Mouse (Mus musculus): ENCODE results near the gene AI854703.
A peak's percentile ranks its signal among the peaks of the same experiment; 100 is the strongest.

The AI854703 gene

GRCm38 (mm10) chr6:48658721-48659120 is 32.2 kb downstream of the AI854703 start:
- no peak for DNase-seq (ENCODE audit: low spot score in 2 of 2)

- DNase-seq (ENCODE audit: low spot score in 2 of 2): no peak
These were observed 38.2 kb downstream of the AI854703 start for GRCm38 (mm10) chr6:48664750-48665149.

- DNase-seq (ENCODE audit: low spot score in 2 of 2): no peak
These were observed 38.9 kb downstream of the AI854703 start for GRCm38 (mm10) chr6:48665471-48665870.

GRCm38 (mm10) chr6:48666159-48666586 is 39.6 kb downstream of the AI854703 start:
- no peak for DNase-seq (ENCODE audit: low spot score in 2 of 2)

GRCm38 (mm10) chr6:48668022-48668421 is 41.5 kb downstream of the AI854703 start:
- no peak for DNase-seq (ENCODE audit: low spot score in 2 of 2)

- DNase-seq (ENCODE audit: low spot score in 2 of 2): no peak
These were observed 42.9 kb downstream of the AI854703 start for GRCm38 (mm10) chr6:48669446-48669969.

- DNase-seq (ENCODE audit: low spot score in 2 of 2): no peak
These were observed 47.9 kb downstream of the AI854703 start for GRCm38 (mm10) chr6:48674291-48675058.

- no peak for DNase-seq (ENCODE audit: low spot score in 2 of 2)
These were observed 48.9 kb downstream of the AI854703 start for GRCm38 (mm10) chr6:48675400-48675930.

- peak; percentile 8 to 10 for DNase-seq (ENCODE audit: low spot score in 2 of 2)
These were observed 49.6 kb downstream of the AI854703 start, which contains the start of gene Gimap9 for GRCm38 (mm10) chr6:48675931-48676859. TSS of gene Gimap9 (plus strand) at chr6:48676129.

- no peak for DNase-seq (ENCODE audit: low spot score in 2 of 2)
These were observed 50.4 kb downstream of the AI854703 start for GRCm38 (mm10) chr6:48676860-48677415.

- no peak for DNase-seq (ENCODE audit: low spot score in 2 of 2)
These were observed 51.2 kb downstream of the AI854703 start for GRCm38 (mm10) chr6:48677492-48678345.

- no peak for DNase-seq (ENCODE audit: low spot score in 2 of 2)
These were observed 51.8 kb downstream of the AI854703 start for GRCm38 (mm10) chr6:48678391-48678790.

GRCm38 (mm10) chr6:48679701-48680100 is 53.1 kb downstream of the AI854703 start:
- DNase-seq (ENCODE audit: low spot score in 2 of 2): no peak

- no peak for DNase-seq (ENCODE audit: low spot score in 2 of 2)
These were observed 53.9 kb downstream of the AI854703 start for GRCm38 (mm10) chr6:48680421-48680820.

GRCm38 (mm10) chr6:48681472-48682090 is 55.0 kb downstream of the AI854703 start:
- DNase-seq (ENCODE audit: low spot score in 2 of 2): no peak

- no peak for DNase-seq (ENCODE audit: low spot score in 2 of 2)
These were observed 55.7 kb downstream of the AI854703 start for GRCm38 (mm10) chr6:48682271-48682670.
